Mouse (Mus musculus) midbrain, embryonic 13.5 days (tissue): ENCODE results near the gene Fgf13. TPM values are rescaled to one million over a fixed set of nuclear protein-coding genes. Genes with fewer than 3 reads are reported as not detected.
A peak's percentile ranks its signal among the peaks of the same experiment; 100 is the strongest.

Source experiments
- ATAC-seq: fragments of 200-750 bp; cut with Nextera tagmentation; 2 replicates; pipeline ENCODE4 v1.8.0; 2017; ENCODE audit warnings: mild to moderate bottlenecking, moderate TSS enrichment, moderate library complexity
- H3K27ac ChIP-seq: fragments of 300-500 bp; sonication (generic); 2 replicates; pipeline ENCODE4 v1.5.1; 2015; ENCODE audit warnings: inconsistent platforms, mild to moderate bottlenecking, moderate library complexity
- H3K27me3 ChIP-seq: fragments of 300-500 bp; sonication (generic); 2 replicates; pipeline ENCODE4 v1.6.1; 2015; ENCODE audit warnings: mild to moderate bottlenecking, inconsistent platforms
- H3K36me3 ChIP-seq: fragments of 300-500 bp; sonication (generic); 2 replicates; pipeline ENCODE4 v1.6.1; 2015; ENCODE audit warnings: mild to moderate bottlenecking, inconsistent platforms
- H3K4me1 ChIP-seq: fragments of 300-500 bp; sonication (generic); replicated peaks from 2 replicates; pipeline ENCODE4 v1.6.1; 2015; ENCODE audit warnings: inconsistent platforms
- H3K4me2 ChIP-seq: fragments of 300-500 bp; sonication (generic); replicated peaks from 2 replicates; pipeline ENCODE4 v1.6.1; 2015; ENCODE audit warnings: moderate library complexity, mild to moderate bottlenecking, inconsistent platforms
- H3K4me3 ChIP-seq: fragments of 300-500 bp; sonication (generic); replicated peaks from 2 replicates; pipeline ENCODE4 v1.5.1; 2015; ENCODE audit warnings: mild to moderate bottlenecking, inconsistent platforms
- H3K9ac ChIP-seq: fragments of 300-500 bp; sonication (generic); replicated peaks from 2 replicates; pipeline ENCODE4 v1.6.1; 2015; ENCODE audit warnings: mild to moderate bottlenecking, inconsistent platforms
- H3K9me3 ChIP-seq: fragments of 300-500 bp; sonication (generic); 2 replicates; pipeline ENCODE4 v1.6.1; 2016; ENCODE audit warnings: mild to moderate bottlenecking, inconsistent platforms
- WGBS: fragments of 180-500 bp; shearing (Covaris S2); methylation state at CpG from one replicate; pipeline ENCODE4 v1.1.7; 2015; 5-methylcytosine and 5-hydroxymethylcytosine counted together
- polyA plus RNA-seq: library from polyadenylated mRNA; unstranded; fragments of >200 nt; fragmentation: Nextera tagmentation; extraction: Ambion mirVana; gene quantifications from 2 replicates; pipeline ENCODE4 v1.2.1, GENCODE M21; 2015

The Fgf13 gene
- 93.7 and 106 TPM in 2 replicates for polyA plus RNA-seq

DNA sequence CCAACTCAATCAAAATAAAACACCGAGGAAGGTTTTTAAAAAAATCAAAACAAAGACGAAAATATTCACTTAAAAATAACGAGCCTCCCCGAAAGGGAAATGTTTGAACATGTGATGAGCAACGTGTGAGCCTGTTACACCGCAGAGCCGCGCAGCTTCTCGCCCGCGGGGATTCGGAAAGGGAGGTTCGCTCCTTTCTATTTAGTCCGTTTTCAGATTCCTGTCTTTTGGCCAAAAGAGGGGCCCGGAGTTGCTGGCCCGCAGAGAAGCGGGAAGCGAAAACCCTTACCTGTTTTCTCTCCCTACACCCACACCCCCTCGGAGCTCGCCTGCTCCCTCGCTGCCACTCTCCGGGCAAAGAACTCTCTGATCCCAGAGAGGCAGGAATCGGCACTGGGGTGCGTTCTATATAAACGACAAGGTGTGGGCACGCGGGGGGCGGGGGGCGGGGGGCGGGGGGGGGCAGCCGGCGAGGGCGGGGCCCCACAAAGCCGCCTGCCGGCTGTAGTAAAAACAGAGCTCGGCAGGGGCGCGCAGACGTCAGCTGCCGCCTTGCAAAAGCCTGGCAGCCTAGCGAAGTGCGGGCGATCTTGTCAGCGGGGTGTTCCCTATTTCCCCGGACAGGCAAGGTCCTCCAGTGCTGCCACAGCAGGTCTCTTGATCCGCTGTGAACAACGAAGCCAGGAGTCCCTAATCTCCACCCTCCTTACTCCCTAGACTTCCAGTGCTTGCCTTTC lies at the start of gene Fgf13:
Fgf13 (minus strand) TSS at position 377 of the 737 bp plus-strand sequence.
- peak within 1 kb of the TSS; percentile 55 for H3K4me3 ChIP-seq
- no peaks in the 10 kb centered on the region for H3K9me3 ChIP-seq
- 19% methylated on average over 47 of the region's 47 CpGs for WGBS
- H3K9ac ChIP-seq = peak within 1 kb of the TSS; percentile 79
- H3K4me2 ChIP-seq = peak within 1 kb of the TSS; percentile 61
- H3K27ac ChIP-seq = peak within 1 kb of the TSS; percentile 75
- ATAC-seq = peak; percentile 41
- H3K36me3 ChIP-seq = no peaks in the 10 kb centered on the region
- H3K27me3 ChIP-seq = 0 out of 2 replicates have a peak, but pooled peaks cover 6% of the 10 kb centered on the region
- H3K4me1 ChIP-seq = no peaks in the 10 kb centered on the region

DNA sequence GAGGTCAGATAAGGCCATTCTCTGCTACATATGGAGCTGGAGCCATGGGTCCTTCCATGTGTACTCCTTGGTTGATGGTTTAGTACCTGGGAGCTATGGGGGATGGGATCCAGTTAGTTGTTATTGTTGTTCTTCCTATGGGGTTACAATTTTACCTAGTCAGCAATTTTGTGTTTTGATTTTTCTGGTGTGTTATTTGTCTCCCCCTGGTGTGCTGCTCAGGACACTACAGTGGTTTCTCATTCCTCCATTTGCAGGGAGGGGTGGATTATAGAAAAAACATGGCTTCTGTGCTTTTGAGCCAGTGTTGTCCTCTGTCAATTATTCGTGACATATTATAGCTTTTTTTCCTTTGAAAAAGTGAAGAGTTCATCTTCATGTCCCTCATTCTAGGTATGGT lies 38.7 kb upstream of the Fgf13 start:
- Histone ChIP-seq H3K4me3 (no peak overlapping the region), H3K27ac (no peak overlapping the region), H3K27me3 (no peaks in the 10 kb centered on the region), H3K36me3 (no peaks in the 10 kb centered on the region), H3K9ac (no peak overlapping the region), H3K4me1 (no peaks in the 10 kb centered on the region), H3K4me2 (no peak overlapping the region), H3K9me3 (no peaks in the 10 kb centered on the region)
- WGBS = 68% methylated on average over 1 of the region's 1 CpGs
- no peak for ATAC-seq

DNA sequence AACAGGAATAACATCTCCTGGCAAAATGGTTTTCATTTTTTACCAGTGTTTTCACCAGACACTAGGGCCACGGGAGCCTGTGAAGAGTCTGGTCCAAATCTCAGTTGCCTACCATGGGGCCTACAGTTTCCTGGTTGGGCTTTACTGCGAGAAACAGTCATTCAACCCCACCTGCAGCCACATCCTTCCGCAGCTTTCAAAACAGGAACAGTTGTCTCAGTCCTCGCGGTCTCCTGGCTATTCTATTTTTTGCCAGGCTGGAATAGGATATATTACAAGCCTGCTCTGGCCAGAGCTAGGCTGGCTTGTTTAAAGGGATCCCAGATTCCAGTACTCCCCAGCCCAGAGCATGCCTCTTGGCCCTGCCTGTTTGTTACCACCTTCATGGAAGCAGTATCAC lies 21.2 kb upstream of the Fgf13 start:
- Histone ChIP-seq H3K27ac (no peak overlapping the region), H3K4me3 (no peak overlapping the region), H3K36me3 (no peaks in the 10 kb centered on the region), H3K4me1 (no peaks in the 10 kb centered on the region), H3K27me3 (no peaks in the 10 kb centered on the region), H3K4me2 (no peak overlapping the region), H3K9me3 (no peaks in the 10 kb centered on the region), H3K9ac (no peak overlapping the region)
- WGBS = 59% methylated on average over 5 of the region's 5 CpGs
- no peak for ATAC-seq

DNA sequence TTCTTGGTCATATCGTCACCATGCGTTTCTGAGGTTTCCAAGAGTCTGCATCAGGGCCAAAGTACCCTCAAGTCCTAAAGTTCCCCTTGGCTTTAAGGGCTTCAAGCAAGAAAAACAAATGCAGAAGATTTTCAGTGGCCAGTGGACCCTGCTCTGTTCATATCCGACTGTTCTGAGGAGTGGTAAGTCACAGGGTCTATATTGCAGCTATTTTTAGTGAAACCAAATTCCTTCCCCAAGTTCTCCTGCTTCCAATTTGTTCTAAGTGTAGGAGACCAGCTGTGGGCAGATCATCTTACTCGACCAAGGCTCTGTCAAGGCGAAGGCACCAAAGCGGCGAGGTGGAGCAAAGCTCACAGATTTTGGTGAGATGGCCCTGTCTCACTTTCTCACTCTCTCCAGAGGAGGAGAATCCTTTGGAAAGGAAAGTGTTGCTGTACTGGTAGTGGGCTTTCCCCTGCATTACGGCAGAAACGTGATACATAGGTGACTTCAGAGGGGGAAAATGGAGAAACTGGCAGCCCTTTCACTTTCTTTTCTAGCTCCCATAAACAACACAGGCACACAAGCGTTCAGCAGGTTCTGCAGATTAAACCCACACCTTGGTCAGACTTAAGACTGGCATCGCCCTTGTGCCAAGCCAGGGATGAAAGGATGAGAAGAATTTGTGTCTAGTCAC lies 17.8 kb upstream of the Fgf13 start:
- Histone ChIP-seq H3K9me3 (no peaks in the 10 kb centered on the region), H3K9ac (no peak overlapping the region), H3K27me3 (no peaks in the 10 kb centered on the region), H3K4me2 (no peak overlapping the region), H3K27ac (no peak overlapping the region), H3K4me3 (no peak overlapping the region), H3K4me1 (no peaks in the 10 kb centered on the region), H3K36me3 (no peaks in the 10 kb centered on the region)
- no peak for ATAC-seq
- 85% methylated on average over 11 of the region's 11 CpGs for WGBS

DNA sequence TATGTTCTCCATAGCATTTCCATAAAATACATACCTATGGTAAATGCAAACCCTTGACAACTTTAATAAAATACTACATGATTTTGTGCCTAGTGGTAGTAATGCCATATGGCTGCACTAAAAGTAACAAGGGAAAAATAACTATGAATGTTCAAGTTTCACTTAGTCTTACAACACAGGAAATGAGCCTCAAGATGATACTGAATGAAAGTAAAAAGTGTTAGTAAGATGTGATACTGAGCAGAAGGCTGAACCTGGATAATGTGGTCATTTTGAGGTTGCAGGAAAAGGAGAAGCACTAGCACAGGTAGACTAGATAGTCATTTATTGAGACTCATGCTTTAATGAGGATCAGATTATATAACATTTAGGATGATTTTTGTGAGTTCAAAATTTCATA lies 16.2 kb upstream of the Fgf13 start:
- Histone ChIP-seq H3K4me2 (no peak overlapping the region), H3K27ac (no peak overlapping the region), H3K4me3 (no peak overlapping the region), H3K27me3 (no peaks in the 10 kb centered on the region), H3K9ac (no peak overlapping the region), H3K36me3 (no peaks in the 10 kb centered on the region), H3K4me1 (no peaks in the 10 kb centered on the region), H3K9me3 (no peaks in the 10 kb centered on the region)
- ATAC-seq = no peak

DNA sequence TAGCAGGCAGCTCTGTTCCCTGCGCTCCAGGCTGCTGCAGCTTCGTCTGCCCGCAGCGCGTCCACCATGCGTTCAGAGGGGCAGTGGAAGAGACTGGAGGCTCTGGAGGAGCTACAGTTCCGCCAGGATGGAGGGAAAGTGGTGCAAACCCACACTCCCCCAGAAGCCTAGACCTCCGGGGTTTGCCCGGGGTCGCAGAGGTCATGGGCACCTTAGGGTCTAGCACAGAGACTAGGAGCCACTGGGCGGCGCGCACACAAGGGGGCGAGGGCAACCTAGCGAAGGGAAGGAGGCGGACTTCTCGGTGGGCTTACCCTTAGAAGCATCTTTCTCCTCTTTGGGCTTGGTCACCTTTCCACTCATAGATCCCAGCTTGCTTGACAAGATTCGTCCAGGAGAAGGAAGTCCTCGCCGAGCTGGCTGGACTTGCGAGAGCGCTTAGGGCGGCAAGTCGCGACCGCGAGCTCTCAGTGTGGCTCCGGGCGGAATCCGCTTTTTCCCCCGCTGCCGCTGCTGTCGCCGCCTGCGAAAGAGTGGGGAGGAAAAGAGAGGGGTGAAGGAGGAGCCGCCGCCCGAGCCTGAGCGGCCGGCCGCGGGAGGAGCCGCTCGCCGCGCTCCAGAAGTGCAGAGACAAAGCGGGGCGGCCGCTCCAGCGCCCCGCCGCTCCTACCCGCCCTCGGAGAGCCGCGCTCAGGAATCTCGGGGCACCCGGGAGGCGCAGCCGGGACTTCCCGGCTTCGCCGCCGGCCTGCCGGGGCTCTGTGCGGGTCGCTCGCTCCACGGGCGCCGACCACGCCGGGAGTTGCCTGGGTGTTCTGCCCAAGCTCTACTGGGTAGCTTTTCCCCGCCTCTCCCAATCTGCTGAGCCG lies 811 bp downstream of the Fgf13 start:
- 17% methylated on average over 66 of the region's 75 CpGs for WGBS
- H3K4me3 ChIP-seq = peak overlapping the region; percentile 55
- H3K4me1 ChIP-seq = no peaks in the 10 kb centered on the region
- no peaks in the 10 kb centered on the region for H3K36me3 ChIP-seq
- H3K9ac ChIP-seq = peak overlapping the region; percentile 79
- ATAC-seq = peak; percentile 75
- H3K4me2 ChIP-seq = peak overlapping the region; percentile 61
- no peaks in the 10 kb centered on the region for H3K9me3 ChIP-seq
- H3K27me3 ChIP-seq = 0 out of 2 replicates have a peak, but pooled peaks cover 6% of the 10 kb centered on the region
- peak overlapping the region; percentile 75 for H3K27ac ChIP-seq

DNA sequence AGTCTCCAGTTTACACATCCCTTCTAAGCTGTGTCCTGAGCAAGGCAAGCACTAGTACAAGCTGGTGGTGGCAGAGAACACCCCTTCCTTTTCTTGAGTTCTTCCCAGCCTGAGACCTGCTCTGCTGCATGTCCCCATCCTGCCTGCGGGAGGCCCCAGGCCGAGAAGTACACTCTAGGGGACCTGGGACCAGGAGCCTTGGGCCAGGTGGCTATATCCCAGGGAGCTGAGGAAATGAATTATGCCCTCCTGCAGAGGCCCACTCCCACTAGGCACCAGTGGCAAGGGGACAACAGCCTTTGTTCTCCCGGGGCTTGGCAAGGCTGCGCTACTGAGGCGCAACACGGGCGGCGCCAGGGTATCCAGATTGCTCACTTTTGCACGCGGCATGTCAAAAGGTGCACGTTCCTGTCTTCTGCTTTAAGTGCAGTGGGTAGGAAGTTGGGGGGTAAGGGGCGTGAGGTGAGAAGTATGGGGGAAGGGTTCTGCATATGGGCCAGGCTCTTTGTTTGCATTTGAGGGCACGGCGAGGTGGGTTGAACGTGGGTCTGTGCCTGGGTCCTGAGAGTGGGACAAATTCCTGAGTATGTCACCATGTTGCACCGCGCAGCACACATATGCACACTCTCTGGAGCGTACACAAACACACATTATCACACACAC lies 1.7 kb downstream of the Fgf13 start:
- Histone ChIP-seq H3K27ac (no peak overlapping the region; the same call in 1 of the 2 replicates), H3K27me3 (0 out of 2 replicates have a peak, but pooled peaks cover 6% of the 10 kb centered on the region), H3K9ac (peak overlapping the region; percentile 79), H3K4me3 (peak overlapping the region; percentile 55), H3K4me1 (no peaks in the 10 kb centered on the region), H3K36me3 (no peaks in the 10 kb centered on the region), H3K9me3 (no peaks in the 10 kb centered on the region), H3K4me2 (peak overlapping the region; percentile 61)
- ATAC-seq = peak; percentile 74
- WGBS = 37% methylated on average over 18 of the region's 18 CpGs

DNA sequence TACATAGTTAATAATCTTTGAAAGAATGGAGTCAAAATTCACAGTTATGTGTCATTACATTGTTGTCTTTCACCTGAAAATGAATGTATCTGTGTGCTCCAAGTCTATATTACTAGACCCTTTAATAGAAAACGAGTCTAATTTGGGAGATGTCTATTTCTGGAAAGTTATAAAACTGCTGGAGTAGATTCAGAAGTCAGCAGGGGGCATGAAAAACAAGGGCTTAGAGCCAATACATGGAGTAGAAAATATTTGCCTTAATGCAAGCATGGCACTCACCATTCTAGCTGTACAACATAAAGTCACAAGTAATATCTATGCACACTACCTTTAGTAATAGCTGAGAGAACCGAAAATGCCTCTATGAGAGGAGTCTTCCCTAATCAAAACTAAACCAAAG lies 19.9 kb downstream of the Fgf13 start:
- Histone ChIP-seq H3K9me3 (no peaks in the 10 kb centered on the region), H3K27ac (no peak overlapping the region), H3K4me1 (no peaks in the 10 kb centered on the region), H3K36me3 (no peaks in the 10 kb centered on the region), H3K4me3 (no peak overlapping the region), H3K27me3 (no peaks in the 10 kb centered on the region), H3K4me2 (no peak overlapping the region), H3K9ac (no peak overlapping the region)
- no peak for ATAC-seq
- 81% methylated on average over 2 of the region's 2 CpGs for WGBS

DNA sequence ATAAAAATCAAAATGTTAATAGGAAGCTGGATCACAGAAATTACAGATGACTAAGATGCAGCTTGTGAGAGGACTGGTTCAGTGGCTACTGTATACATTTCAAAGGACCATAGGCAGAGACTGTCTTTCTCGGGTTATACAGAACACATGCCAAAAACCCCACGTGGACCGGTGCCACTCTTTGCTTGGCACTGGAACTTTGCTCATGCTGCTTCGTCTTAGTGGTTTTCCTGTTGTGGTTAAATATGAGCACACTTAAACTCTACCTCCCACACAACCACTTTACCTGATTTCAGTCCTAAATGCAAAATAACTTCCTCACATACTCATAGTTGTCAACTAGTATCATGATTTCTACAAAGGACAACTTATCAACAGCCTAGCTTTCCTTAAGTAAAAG lies 59.6 kb downstream of the Fgf13 start:
- Histone ChIP-seq H3K9me3 (no peaks in the 10 kb centered on the region), H3K36me3 (no peaks in the 10 kb centered on the region), H3K27ac (no peak overlapping the region), H3K4me3 (no peak overlapping the region), H3K27me3 (no peaks in the 10 kb centered on the region), H3K9ac (no peak overlapping the region), H3K4me1 (no peaks in the 10 kb centered on the region), H3K4me2 (no peak overlapping the region)
- ATAC-seq = no peak
- 78% methylated on average over 4 of the region's 4 CpGs for WGBS

DNA sequence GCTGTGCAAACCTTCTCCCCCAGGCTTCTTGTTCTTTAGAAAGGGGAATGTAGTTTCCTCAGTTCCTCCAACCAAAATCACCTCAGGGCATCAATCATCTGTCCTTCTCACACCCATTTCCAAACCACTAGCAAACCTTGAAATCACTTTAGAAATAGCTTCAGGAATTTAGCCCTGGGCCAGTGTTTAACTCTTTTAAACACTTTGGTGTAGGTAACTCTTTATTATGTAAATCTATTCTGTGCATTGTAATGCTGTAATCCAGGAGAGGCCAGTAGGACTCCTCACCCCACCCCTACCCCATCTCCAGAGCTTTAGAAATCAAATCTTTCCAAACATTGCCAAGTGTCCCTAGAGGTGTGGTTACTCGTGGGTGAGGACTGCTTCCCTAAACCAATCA lies 74.5 kb downstream of the Fgf13 start:
- no peak for ATAC-seq
- no peak overlapping the region for H3K27ac ChIP-seq
- no peak overlapping the region for H3K4me3 ChIP-seq
- no peaks in the 10 kb centered on the region for H3K4me1 ChIP-seq
- no peak overlapping the region for H3K4me2 ChIP-seq
- H3K27me3 ChIP-seq = no peaks in the 10 kb centered on the region
- 18% methylated on average over 1 of the region's 1 CpGs for WGBS
- no peaks in the 10 kb centered on the region for H3K9me3 ChIP-seq
- no peaks in the 10 kb centered on the region for H3K36me3 ChIP-seq
- H3K9ac ChIP-seq = no peak overlapping the region

DNA sequence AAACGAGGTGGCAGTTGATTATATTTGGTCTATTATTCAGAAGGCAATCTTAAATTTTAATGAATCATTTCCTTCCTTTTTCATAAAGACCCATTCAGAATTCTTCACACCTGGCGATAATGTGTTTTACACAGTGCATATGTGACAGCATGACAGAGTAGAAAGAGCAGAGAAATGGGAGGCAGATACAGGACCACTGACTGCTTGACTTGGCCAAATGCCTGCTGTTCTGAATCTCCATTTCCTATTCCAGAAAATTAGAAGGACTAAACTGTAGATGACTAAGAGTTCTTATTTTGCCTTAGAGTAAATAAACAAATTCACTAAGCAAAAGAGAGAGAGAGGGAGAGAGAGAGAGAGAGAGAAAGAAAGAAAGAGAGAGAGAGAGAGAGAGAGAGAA lies 82.4 kb downstream of the Fgf13 start:
- ATAC-seq = no peak
- Histone ChIP-seq H3K27ac (no peak overlapping the region), H3K4me2 (no peak overlapping the region), H3K9ac (no peak overlapping the region), H3K4me3 (no peak overlapping the region), H3K36me3 (no peaks in the 10 kb centered on the region), H3K27me3 (no peaks in the 10 kb centered on the region), H3K4me1 (no peaks in the 10 kb centered on the region), H3K9me3 (no peaks in the 10 kb centered on the region)
- WGBS = 60% methylated on average over 2 of the region's 2 CpGs
